Mouse (Mus musculus) lung, embryonic 14.5 days (tissue): ENCODE measurements at regions not wholly inside any gene's neighbourhood (a gene's known extent, or its start where the extent isn't known, plus 50 kb on each side); places are given as distances from the start of the nearest gene placed in this dataset.

Source experiments
- ATAC-seq: fragments of 200-750 bp; cut with Nextera tagmentation; 2 replicates; pipeline ENCODE4 v1.8.0; 2017; ENCODE audit warnings: mild to moderate bottlenecking, moderate TSS enrichment, moderate library complexity; ENCODE audit not compliant: insufficient read depth
- DNase-seq: peaks from one replicate; pipeline ENCODE4 v3.0.0-alpha.2; 2015
- H3K27ac ChIP-seq: fragments of 300-500 bp; sonication (generic); 2 replicates; pipeline ENCODE4 v1.5.1; 2014; ENCODE audit warnings: low read depth, mild to moderate bottlenecking, moderate library complexity
- H3K27me3 ChIP-seq: fragments of 300-500 bp; sonication (generic); 2 replicates; pipeline ENCODE4 v1.6.1; 2014; ENCODE audit warnings: low read length, control low read depth; ENCODE audit not compliant: insufficient read depth
- H3K36me3 ChIP-seq: fragments of 300-500 bp; sonication (generic); 2 replicates; pipeline ENCODE4 v1.6.1; 2014; ENCODE audit warnings: control low read depth; ENCODE audit not compliant: insufficient read depth
- H3K4me1 ChIP-seq: fragments of 300-500 bp; sonication (generic); 2 replicates; pipeline ENCODE4 v1.6.1; 2014; ENCODE audit warnings: antibody characterized with exemption, control low read depth; ENCODE audit not compliant: insufficient read depth
- H3K4me2 ChIP-seq: fragments of 300-500 bp; sonication (generic); 2 replicates; pipeline ENCODE4 v1.6.1; 2014; ENCODE audit warnings: mild to moderate bottlenecking
- H3K4me3 ChIP-seq: fragments of 300-500 bp; sonication (generic); 2 replicates; pipeline ENCODE4 v1.5.1; 2014; ENCODE audit warnings: low read depth, low read length
- H3K9ac ChIP-seq: fragments of 300-500 bp; sonication (generic); 2 replicates; pipeline ENCODE4 v1.6.1; 2014
- H3K9me3 ChIP-seq: fragments of 300-500 bp; sonication (generic); 2 replicates; pipeline ENCODE4 v1.6.1; 2016; ENCODE audit warnings: low read depth, low read length, control low read depth
- CTCF ChIP-seq: IDR thresholded peaks from 2 replicates; pipeline ENCODE4 v1.5.1; 2016; ENCODE audit warnings: antibody characterized with exemption, low read depth
- WGBS: fragments of 180-500 bp; shearing (Covaris S2); extraction: QIAGEN DNeasy Blood & Tissue Kit; methylation state at CpG from one replicate; pipeline ENCODE4 v1.1.7; 2014; 5-methylcytosine and 5-hydroxymethylcytosine counted together

DNA sequence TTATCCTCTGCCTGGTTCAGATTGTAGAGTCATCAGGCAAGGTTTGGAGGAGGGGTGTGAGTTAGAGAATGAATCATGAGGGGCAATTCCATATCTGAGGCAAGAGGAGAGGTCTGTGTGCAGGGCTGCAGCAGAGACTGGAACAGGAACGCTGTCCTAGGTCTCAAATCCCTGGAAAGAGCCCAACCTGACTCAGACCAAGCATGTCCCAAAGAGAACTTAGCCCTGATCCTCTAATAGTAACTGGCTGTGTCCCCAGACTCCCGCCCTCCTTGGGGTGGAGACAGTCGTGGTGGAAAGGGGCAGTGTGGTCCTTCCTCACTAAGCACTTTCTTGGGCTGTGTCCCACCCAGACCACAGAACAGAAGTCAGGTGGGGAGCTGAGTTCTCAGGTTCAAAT is 87.2 kb upstream of the Hes1 start:
- no peaks in the 10 kb centered on the region for H3K36me3 ChIP-seq
- TF ChIP-seq CTCF: no peak
- H3K9me3 ChIP-seq: no peaks in the 10 kb centered on the region
- peaks cover 10% of the 10 kb centered on the region for H3K4me1 ChIP-seq
- 0 out of 2 replicates have a peak overlapping the region, but pooled peaks have one; percentile 8 for H3K27ac ChIP-seq
- no peak overlapping the region for H3K9ac ChIP-seq
- no peak overlapping the region for H3K4me3 ChIP-seq
- H3K27me3 ChIP-seq: no peaks in the 10 kb centered on the region
- no peak overlapping the region for H3K4me2 ChIP-seq
- DNase-seq (no peak), ATAC-seq (no peak)
- 58% methylated on average over 3 of the region's 3 CpGs for WGBS

DNA sequence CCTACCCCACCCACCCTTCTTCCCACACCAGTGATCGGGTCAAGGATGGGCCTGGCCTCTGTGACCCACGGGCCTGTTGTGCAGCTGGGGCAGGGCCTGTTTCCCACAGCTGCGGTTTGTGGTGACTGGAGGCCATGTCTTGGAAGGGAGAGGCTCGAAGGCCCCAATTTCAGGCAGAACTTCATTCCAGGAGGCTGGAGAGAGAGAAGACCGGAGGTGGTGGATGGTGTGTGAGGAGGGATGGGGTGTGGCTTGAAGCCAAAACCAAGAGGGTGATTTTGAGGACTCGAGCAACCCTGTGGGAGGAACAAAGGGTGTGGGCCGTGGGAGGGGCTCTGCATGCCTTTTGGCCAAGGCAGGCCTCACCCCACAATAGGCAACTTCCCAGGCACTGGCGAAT is 86.5 kb upstream of the Hes1 start:
- 40% methylated on average over 8 of the region's 8 CpGs for WGBS
- DNase-seq: peak; percentile 62
- H3K36me3 ChIP-seq: no peaks in the 10 kb centered on the region
- ATAC-seq: peak; percentile 69
- no peak overlapping the region for H3K9ac ChIP-seq
- no peak for TF ChIP-seq CTCF
- H3K27ac ChIP-seq: no peak overlapping the region
- no peaks in the 10 kb centered on the region for H3K9me3 ChIP-seq
- no peak overlapping the region for H3K4me3 ChIP-seq
- H3K4me2 ChIP-seq: no peak overlapping the region
- peaks cover 10% of the 10 kb centered on the region for H3K4me1 ChIP-seq
- no peaks in the 10 kb centered on the region for H3K27me3 ChIP-seq

DNA sequence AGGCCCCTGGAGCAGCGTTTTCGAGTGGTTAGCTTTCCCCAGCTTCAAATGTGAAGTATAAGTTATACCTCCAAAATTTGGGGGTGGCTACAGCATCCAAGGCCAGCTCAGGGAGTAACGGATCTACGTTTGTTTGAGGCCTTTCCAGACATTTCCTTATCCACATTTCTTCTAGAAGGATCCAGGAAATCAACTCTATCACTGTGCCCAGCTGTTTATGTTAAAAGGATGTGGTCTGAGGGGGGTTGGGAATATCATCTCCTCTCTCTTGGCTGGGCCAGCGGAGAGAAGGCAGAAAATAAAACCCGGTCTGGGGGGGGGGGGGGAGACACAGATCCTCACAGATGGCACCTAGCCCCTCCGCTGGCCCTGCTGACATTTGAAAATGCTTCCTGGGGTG is 85.1 kb upstream of the Hes1 start:
- Histone ChIP-seq H3K27me3 (no peaks in the 10 kb centered on the region), H3K36me3 (no peaks in the 10 kb centered on the region), H3K9me3 (no peaks in the 10 kb centered on the region), H3K27ac (peak overlapping the region; percentile 56; the same call in 1 of the 2 replicates), H3K4me2 (peak overlapping the region; percentile 11; the same call in 1 of the 2 replicates), H3K9ac (no peak overlapping the region), H3K4me3 (no peak overlapping the region), H3K4me1 (peaks cover 10% of the 10 kb centered on the region)
- DNase-seq (peak; percentile 70), ATAC-seq (no peak)
- WGBS: 47% methylated on average over 7 of the region's 7 CpGs
- TF ChIP-seq CTCF: no peak

DNA sequence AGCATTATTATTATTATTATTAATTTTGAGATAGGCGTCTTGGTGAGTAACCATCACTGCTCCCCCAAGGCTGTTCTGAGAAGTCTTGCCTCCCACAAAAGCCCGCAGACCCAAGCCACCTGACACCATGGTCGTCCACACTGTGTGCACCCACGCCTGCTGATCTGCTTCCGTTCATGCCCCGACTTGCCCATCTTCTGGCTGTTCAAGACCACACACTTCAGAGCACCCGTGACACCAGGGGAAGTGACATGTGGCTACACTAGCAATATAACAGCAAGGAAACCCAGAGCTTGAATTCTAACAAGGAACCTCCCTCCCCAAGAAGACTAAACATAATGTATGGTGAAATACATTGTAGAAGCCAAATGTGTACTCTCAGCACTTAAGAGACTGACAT is 82.6 kb upstream of the Hes1 start:
- ATAC-seq (no peak), DNase-seq (no peak)
- no peaks in the 10 kb centered on the region for H3K36me3 ChIP-seq
- no peak overlapping the region for H3K27ac ChIP-seq
- no peaks in the 10 kb centered on the region for H3K9me3 ChIP-seq
- TF ChIP-seq CTCF: no peak
- H3K4me3 ChIP-seq: no peak overlapping the region
- H3K9ac ChIP-seq: no peak overlapping the region
- no peaks in the 10 kb centered on the region for H3K27me3 ChIP-seq
- no peak overlapping the region for H3K4me2 ChIP-seq
- peaks cover 10% of the 10 kb centered on the region for H3K4me1 ChIP-seq
- 82% methylated on average over 7 of the region's 7 CpGs for WGBS

DNA sequence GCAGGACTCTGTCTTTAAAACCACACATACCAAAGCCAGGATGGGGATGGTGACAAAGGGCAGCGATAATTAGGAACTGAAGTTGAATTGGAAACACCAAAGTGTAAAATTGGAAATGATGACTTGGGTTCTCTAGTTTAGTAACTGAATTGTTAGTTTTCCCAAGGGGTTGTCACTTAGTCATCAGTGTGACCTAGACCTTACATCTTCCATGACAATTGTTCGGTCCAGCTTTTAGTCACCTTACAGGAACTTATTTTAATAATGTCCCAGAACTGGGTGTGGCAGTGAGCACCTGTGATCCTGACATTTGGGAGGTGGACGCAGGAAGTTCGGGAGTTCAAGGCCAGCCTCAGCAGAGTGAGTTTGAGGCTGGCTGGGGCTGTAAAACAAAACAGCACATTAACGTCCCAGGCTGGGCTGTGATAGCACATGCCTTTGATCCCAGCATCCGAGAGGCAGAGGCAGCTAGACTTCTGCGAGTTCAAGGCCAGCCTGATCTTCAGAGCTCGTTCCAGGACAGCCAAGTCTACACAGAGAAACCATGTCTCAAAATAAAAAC is 81.9 kb upstream of the Hes1 start:
- no peak for DNase-seq
- H3K36me3 ChIP-seq: no peaks in the 10 kb centered on the region
- no peak for ATAC-seq
- no peaks in the 10 kb centered on the region for H3K9me3 ChIP-seq
- no peak overlapping the region for H3K4me2 ChIP-seq
- peaks cover 8% of the 10 kb centered on the region for H3K4me1 ChIP-seq
- no peak for TF ChIP-seq CTCF
- H3K27ac ChIP-seq: no peak overlapping the region
- no peaks in the 10 kb centered on the region for H3K27me3 ChIP-seq
- H3K9ac ChIP-seq: no peak overlapping the region
- no peak overlapping the region for H3K4me3 ChIP-seq
- WGBS: 76% methylated on average over 8 of the region's 8 CpGs

DNA sequence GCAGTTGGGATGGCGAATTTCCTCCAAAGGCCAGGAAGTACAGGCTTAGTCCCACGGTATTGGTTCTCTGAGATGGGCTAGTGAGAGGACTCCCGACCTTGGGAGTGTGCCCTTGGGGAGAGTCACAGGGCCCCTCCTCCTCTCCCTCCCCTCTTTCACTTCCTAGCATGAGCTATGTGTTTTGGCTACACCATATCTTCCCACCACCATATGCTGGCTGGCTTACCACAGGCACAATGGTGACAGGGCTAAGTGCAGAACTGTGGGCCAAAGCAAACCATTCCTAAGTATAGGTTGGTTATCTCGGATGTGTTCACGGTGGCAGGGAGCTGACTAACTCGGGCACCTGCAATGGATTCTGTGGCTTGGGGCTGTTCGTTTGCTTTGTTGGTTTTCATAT is 81.0 kb upstream of the Hes1 start:
- Histone ChIP-seq H3K9me3 (no peaks in the 10 kb centered on the region), H3K4me1 (no peaks in the 10 kb centered on the region), H3K27me3 (no peaks in the 10 kb centered on the region), H3K4me2 (no peak overlapping the region), H3K9ac (no peak overlapping the region), H3K36me3 (no peaks in the 10 kb centered on the region), H3K4me3 (no peak overlapping the region), H3K27ac (no peak overlapping the region)
- 71% methylated on average over 7 of the region's 7 CpGs for WGBS
- no peak for DNase-seq
- ATAC-seq: no peak
- TF ChIP-seq CTCF: no peak

DNA sequence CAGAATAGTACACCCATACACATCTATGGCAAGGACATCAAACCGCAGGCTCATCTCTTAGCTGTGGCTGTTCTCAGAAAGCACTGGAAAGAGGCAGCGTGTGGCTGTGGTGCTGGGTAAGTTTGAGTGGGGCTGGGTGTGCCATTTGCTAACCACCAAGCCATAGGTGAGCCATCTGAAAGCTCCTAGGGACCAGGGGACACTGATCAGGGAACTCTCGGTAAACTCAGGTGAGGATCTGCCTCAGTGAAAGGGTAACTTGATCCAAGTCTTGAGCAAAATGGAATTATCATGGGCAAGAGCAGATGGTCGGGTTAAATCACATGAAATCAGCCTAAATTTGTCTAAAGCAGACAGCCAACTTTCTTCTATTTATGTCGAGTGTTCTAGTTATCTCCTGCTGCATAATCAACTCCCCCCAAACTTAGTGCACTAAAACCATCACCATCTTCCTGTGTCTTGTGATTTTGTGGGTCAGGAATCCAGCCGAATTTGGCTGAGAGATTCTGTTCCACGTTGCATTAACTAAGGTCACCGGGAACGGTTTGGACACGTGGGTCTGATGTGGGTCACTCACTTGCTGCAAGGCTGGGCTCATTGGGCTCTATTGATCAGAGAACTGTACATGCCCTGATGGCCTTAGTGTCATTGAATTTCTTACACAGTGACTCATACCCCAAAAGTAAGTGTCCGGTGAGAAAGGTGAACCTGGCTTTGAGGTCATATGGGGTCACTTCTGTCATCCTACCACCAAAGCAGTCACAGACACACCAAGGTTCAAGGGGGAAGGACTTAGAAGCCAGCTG is 78.9 kb upstream of the Hes1 start:
- no peaks in the 10 kb centered on the region for H3K4me1 ChIP-seq
- no peak overlapping the region for H3K9ac ChIP-seq
- WGBS: 83% methylated on average over 11 of the region's 11 CpGs
- H3K27me3 ChIP-seq: no peaks in the 10 kb centered on the region
- no peak overlapping the region for H3K4me3 ChIP-seq
- H3K9me3 ChIP-seq: no peaks in the 10 kb centered on the region
- DNase-seq (no peak), ATAC-seq (no peak)
- TF ChIP-seq CTCF: no peak
- H3K4me2 ChIP-seq: no peak overlapping the region
- no peaks in the 10 kb centered on the region for H3K36me3 ChIP-seq
- no peak overlapping the region for H3K27ac ChIP-seq
